Comparison of ENCODE assay signal across 25 mouse cellular contexts in the genomic region with DNA sequence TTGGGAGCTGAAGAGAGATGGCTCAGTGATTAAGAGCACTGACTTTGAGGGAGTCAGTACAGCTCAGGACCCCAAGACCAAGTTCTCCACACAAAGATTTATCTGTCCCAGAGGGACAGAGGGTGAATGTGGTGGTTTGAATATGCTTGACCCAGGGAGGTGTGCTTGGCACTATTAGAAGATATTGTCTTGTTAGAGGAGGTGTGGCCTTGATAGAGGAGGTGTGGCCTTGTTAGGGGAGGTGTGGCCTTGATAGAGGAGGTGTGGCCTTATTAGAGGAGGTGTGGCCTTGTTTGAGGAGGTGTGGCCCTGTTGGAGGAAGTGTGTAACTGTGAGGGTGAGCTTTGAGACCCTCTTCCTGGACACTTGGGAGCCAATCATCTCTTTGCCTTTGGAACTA. TPM values are rescaled to one million over a fixed set of nuclear protein-coding genes. Genes with fewer than 3 reads are reported as not detected.
"Had no signal": no experiment of that assay in that cellular context is flagged by ENCODE, and none has a peak within 500 bp of the region (broad histone marks: within the 10 kb centered on the region; RNA-seq: fewer than 3 reads in every experiment).

No protein-coding gene starts in this region.

- H3K9me3 ChIP-seq: midbrain, embryonic 10.5 days; midbrain, embryonic 12.5 days; neural tube, embryonic 13.5 days; neural tube, embryonic 15.5 days had no signal

- DNase-seq: lung, adult 18-20 months; lung, embryonic 14.5 days; lung, postnatal 10 days; lung, postnatal 4 days; midbrain, embryonic 14.5 days; retina, postnatal 1 day; right cerebral cortex, adult 18-20 months; right cerebral cortex, postnatal 25 days; right cerebral cortex, postnatal 4 days; spleen, adult 18-20 months; thymus, adult 18-20 months; thymus, postnatal 14 days; thymus, postnatal 36 days had no signal

- H3K4me3 ChIP-seq: midbrain, embryonic 10.5 days; midbrain, embryonic 12.5 days; myocyte; neural tube, embryonic 13.5 days; neural tube, embryonic 15.5 days had no signal

- H3K27ac ChIP-seq: midbrain, embryonic 10.5 days; midbrain, embryonic 12.5 days; neural tube, embryonic 13.5 days; neural tube, embryonic 15.5 days had no signal

- H3K36me3 ChIP-seq: midbrain, embryonic 10.5 days; midbrain, embryonic 12.5 days; neural tube, embryonic 13.5 days; neural tube, embryonic 15.5 days had no signal

- ATAC-seq: midbrain, embryonic 16.5 days had no signal

- H3K27me3 ChIP-seq: neural tube, embryonic 15.5 days had no signal

- H3K9ac ChIP-seq: lung, embryonic 14.5 days; midbrain, embryonic 12.5 days; neural tube, embryonic 13.5 days; neural tube, embryonic 15.5 days had no signal

- H3K4me2 ChIP-seq: lung, embryonic 14.5 days; midbrain, embryonic 12.5 days; neural tube, embryonic 13.5 days; neural tube, embryonic 15.5 days had no signal

RNA-seq across cellular contexts. Expression of a gene that starts 10.2 kb away (rescaled TPM):
- total RNA-seq: megakaryocyte-erythroid progenitor cell, adult 5-6 weeks had no signal

RNA-seq across cellular contexts. Expression of a gene that starts 40.7 kb away (rescaled TPM):
- total RNA-seq: megakaryocyte-erythroid progenitor cell, adult 5-6 weeks had no signal
- polyA plus RNA-seq: midbrain, embryonic 10.5 days; midbrain, embryonic 12.5 days; neural tube, embryonic 11.5 days; neural tube, embryonic 13.5 days; neural tube, embryonic 15.5 days; small intestine, adult 2 months had no signal

RNA-seq across cellular contexts. Expression of a gene that starts 58.0 kb away (rescaled TPM):
- total RNA-seq: megakaryocyte-erythroid progenitor cell, adult 5-6 weeks had no signal
- polyA plus RNA-seq: lung, embryonic 14.5 days; midbrain, embryonic 10.5 days; midbrain, embryonic 12.5 days; midbrain, embryonic 14.5 days; midbrain, embryonic 16.5 days; neural tube, embryonic 11.5 days; neural tube, embryonic 13.5 days; small intestine, adult 2 months; stomach, embryonic 14.5 days; stomach, embryonic 16.5 days; thymus, postnatal 0 days had no signal
